Mouse (Mus musculus): ENCODE data around the gene Zfp971.
"Not testable (repeated sequence)": the region's sequence is repeated elsewhere in the genome, so short reads cannot be mapped to it uniquely, and the experiment has no call there.

DNA sequence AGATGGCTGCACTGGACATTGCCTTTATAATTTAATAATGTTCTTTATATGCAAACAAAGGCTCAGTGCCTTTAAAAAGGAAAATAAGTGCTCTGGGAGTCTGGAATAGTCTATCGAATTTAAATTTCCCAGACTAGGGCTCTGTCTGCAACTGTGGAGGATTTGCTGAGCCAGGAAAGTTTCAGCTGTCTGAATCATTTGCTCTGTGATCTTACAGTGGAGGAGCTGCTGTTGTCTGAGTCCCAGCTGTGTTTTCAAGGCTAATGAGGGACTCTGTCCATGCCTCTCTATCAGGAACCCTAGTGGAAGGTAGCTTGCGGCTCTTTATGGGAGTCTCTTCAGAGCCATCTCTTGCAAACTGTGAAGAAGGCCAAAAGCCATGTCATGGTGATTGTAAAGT, 777 bp downstream of the Zfp971 start:
- not testable (repeated sequence) for TF ChIP-seq POLR2A (IDR thresholded peaks at IDR 0.05; ENCODE audit: insufficient read length, low read depth); TCF12 (IDR thresholded peaks at IDR 0.05; ENCODE audit: insufficient read depth, poor library complexity, severe bottlenecking)
